Mouse (Mus musculus): ENCODE results near the gene Icosl. TPM values are rescaled to one million over a fixed set of nuclear protein-coding genes. Genes with fewer than 3 reads are reported as not detected.
"Not testable (repeated sequence)": the region's sequence is repeated elsewhere in the genome, so short reads cannot be mapped to it uniquely, and the experiment has no call there.

Icosl gene
- polyA plus RNA-seq, 1 experiment = 25.3 TPM

GRCm38 (mm10) chr10:78074977-78075376 lies 5.9 kb downstream of the Icosl start:
- no peak for DNase-seq (ENCODE audit: low read depth)

- no peak for DNase-seq (ENCODE audit: low read depth)
These were observed 8.8 kb downstream of the Icosl start for GRCm38 (mm10) chr10:78077862-78078261.

GRCm38 (mm10) chr10:78078276-78078675 lies 9.2 kb downstream of the Icosl start:
- no peak for DNase-seq (ENCODE audit: low read depth)

GRCm38 (mm10) chr10:78079955-78080591 lies 11.0 kb downstream of the Icosl start:
- DNase-seq (ENCODE audit: low read depth) = no peak

- DNase-seq (ENCODE audit: low read depth) = no peak
These were observed 15.0 kb downstream of the Icosl start for GRCm38 (mm10) chr10:78084073-78084472.

- DNase-seq (ENCODE audit: low read depth) = no peak
These were observed 16.6 kb downstream of the Icosl start for GRCm38 (mm10) chr10:78085711-78086110.

GRCm38 (mm10) chr10:78086444-78087061 lies 17.5 kb downstream of the Icosl start:
- no peak for DNase-seq (ENCODE audit: low read depth)

- DNase-seq (ENCODE audit: low read depth) = no peak
These were observed 18.0 kb downstream of the Icosl start for GRCm38 (mm10) chr10:78087101-78087511.

GRCm38 (mm10) chr10:78090246-78090645 lies 21.1 kb downstream of the Icosl start:
- DNase-seq (ENCODE audit: low read depth) = no peak

GRCm38 (mm10) chr10:78090706-78091491 lies 21.8 kb downstream of the Icosl start:
- DNase-seq (ENCODE audit: low read depth) = no peak

GRCm38 (mm10) chr10:78091865-78092724 lies 23.0 kb downstream of the Icosl start:
- DNase-seq (ENCODE audit: low read depth) = no peak

- DNase-seq (ENCODE audit: low read depth) = no peak
These were observed 23.6 kb downstream of the Icosl start for GRCm38 (mm10) chr10:78092725-78093029.

GRCm38 (mm10) chr10:78095221-78095620 lies 26.1 kb downstream of the Icosl start:
- DNase-seq (ENCODE audit: low read depth) = no peak

GRCm38 (mm10) chr10:78095954-78096931 lies 27.1 kb downstream of the Icosl start:
- peak; percentile 84 for DNase-seq (ENCODE audit: low read depth)

GRCm38 (mm10) chr10:78099860-78100259 lies 30.8 kb downstream of the Icosl start:
- not testable (repeated sequence) for DNase-seq (ENCODE audit: low read depth)

GRCm38 (mm10) chr10:78100989-78101780 lies 32.1 kb downstream of the Icosl start:
- no peak for DNase-seq (ENCODE audit: low read depth)

- DNase-seq (ENCODE audit: low read depth) = no peak
These were observed 35.7 kb downstream of the Icosl start for GRCm38 (mm10) chr10:78104555-78105490.

GRCm38 (mm10) chr10:78105548-78105947 lies 36.4 kb downstream of the Icosl start:
- no peak for DNase-seq (ENCODE audit: low read depth)
